Mouse (Mus musculus): ENCODE measurements around the gene Pld2.

DNA sequence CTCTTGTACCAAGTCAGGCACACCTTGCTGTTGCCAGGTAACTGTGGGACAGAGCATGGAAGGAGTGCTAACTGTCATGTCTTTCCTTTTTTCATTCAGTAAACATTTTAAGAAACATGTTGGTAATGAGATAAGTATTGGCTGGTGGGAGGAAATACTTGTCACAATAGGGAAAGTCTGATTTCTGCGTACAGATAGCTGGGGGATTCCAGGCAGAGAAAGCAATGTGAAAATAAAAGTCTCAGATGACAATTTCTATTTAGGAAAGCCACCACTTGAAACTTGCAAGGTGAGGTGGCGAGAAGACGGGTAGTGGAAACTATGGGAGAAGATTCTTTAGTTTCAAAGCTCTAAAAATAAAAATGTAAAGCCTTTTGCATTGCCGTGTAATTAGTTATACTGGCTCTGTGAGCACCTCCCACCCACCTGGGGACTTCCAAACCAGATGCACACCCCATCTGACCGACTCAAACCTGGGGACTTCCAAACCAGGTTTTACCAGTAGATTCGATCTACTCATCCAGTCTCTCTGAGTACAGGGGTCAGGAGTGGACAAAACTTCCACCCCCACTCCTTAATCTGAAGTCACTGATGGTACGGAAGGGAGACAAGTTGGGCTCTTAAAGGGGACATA, 27.0 kb upstream of the Pld2 start:
- TF ChIP-seq POLR2A (IDR thresholded peaks at IDR 0.05; ENCODE audit: low read depth, low read length) (no peak), CTCF (IDR thresholded peaks at IDR 0.05; ENCODE audit: borderline replicate concordance, insufficient read depth, low read length) (no peak)

All from embryonic fibroblast, embryonic 13.5 days (primary cell).